Mouse (Mus musculus) stomach, embryonic 14.5 days (tissue): ENCODE results near the gene Six3. TPM values are rescaled to one million over a fixed set of nuclear protein-coding genes. Genes with fewer than 3 reads are reported as not detected.
A peak's percentile ranks its signal among the peaks of the same experiment; 100 is the strongest.

Source experiments
- ATAC-seq: fragments of 200-750 bp; cut with Nextera tagmentation; 2 replicates; pipeline ENCODE4 v1.8.0; 2017; ENCODE audit warnings: low read depth, moderate TSS enrichment; ENCODE audit not compliant: insufficient number of reproducible peaks, insufficient read depth, low FRiP score
- H3K27ac ChIP-seq: fragments of 300-500 bp; sonication (generic); 2 replicates; pipeline ENCODE4 v1.5.1; 2014; ENCODE audit warnings: mild to moderate bottlenecking, low read length, moderate library complexity, mixed read lengths
- H3K27me3 ChIP-seq: fragments of 300-500 bp; sonication (generic); 2 replicates; pipeline ENCODE4 v1.6.1; 2014; ENCODE audit warnings: low read length, control low read depth, mixed read lengths; ENCODE audit not compliant: control insufficient read depth, insufficient read depth
- H3K36me3 ChIP-seq: fragments of 300-500 bp; sonication (generic); 2 replicates; pipeline ENCODE4 v1.6.1; 2014; ENCODE audit warnings: mild to moderate bottlenecking, control low read depth, low read length, moderate library complexity, mixed read lengths; ENCODE audit not compliant: control insufficient read depth, insufficient read depth
- H3K4me1 ChIP-seq: fragments of 300-500 bp; sonication (generic); 2 replicates; pipeline ENCODE4 v1.6.1; 2014; ENCODE audit warnings: low read length, control low read depth, mixed read lengths; ENCODE audit not compliant: control insufficient read depth, insufficient read depth
- H3K4me2 ChIP-seq: fragments of 300-500 bp; sonication (generic); replicated peaks from 2 replicates; pipeline ENCODE4 v1.6.1; 2014; ENCODE audit warnings: low read depth, low read length, control low read depth
- H3K4me3 ChIP-seq: fragments of 300-500 bp; sonication (generic); 2 replicates; pipeline ENCODE4 v1.5.1; 2014; ENCODE audit warnings: low read depth, low read length, control low read depth
- H3K9ac ChIP-seq: fragments of 300-500 bp; sonication (generic); replicated peaks from 2 replicates; pipeline ENCODE4 v1.6.1; 2014; ENCODE audit warnings: low read depth, mild to moderate bottlenecking, control low read depth, low read length, moderate library complexity, mixed read lengths
- H3K9me3 ChIP-seq: fragments of 300-500 bp; sonication (generic); 2 replicates; pipeline ENCODE4 v1.6.1; 2016; ENCODE audit warnings: low read depth, low read length, control low read depth; ENCODE audit not compliant: control insufficient read depth
- WGBS: fragments of 180-500 bp; shearing (Covaris S2); extraction: QIAGEN DNeasy Blood & Tissue Kit; methylation state at CpG from one replicate; pipeline ENCODE4 v1.1.7; 2014; 5-methylcytosine and 5-hydroxymethylcytosine counted together
- polyA plus RNA-seq: library from polyadenylated mRNA; unstranded; fragments of >200 nt; fragmentation: Nextera tagmentation; extraction: Ambion mirVana; gene quantifications from 2 replicates; pipeline ENCODE4 v1.2.1, GENCODE M21; 2014

Six3 gene
- polyA plus RNA-seq, 1 experiment from 2014 or later = not detected

DNA sequence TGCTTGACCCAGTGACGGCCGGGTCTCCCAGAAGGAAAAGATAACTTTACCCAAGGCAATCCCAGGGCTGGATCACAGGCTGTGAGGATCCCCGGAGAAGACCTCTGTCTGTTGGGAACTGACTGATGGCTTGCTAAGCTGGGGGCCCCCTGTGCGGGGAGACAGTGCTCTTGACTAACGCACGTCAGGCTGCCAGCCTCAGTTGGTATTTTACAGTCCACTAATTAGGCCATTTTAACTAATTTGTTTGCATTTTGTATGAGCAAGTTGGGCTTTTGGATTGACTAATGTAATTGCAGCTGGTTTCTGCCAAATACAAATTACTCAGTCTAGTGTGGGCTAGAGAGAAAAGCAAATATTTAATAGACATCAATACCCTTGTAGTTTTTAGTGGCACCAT is 21.4 kb upstream of the Six3 start:
- Histone ChIP-seq H3K9ac (no peak overlapping the region), H3K36me3 (no peaks in the 10 kb centered on the region), H3K27me3 (no peaks in the 10 kb centered on the region), H3K4me1 (no peaks in the 10 kb centered on the region), H3K4me3 (no peak overlapping the region), H3K27ac (no peak overlapping the region), H3K4me2 (no peak overlapping the region), H3K9me3 (no peaks in the 10 kb centered on the region)
- no peak for ATAC-seq
- WGBS = 46% methylated on average over 6 of the region's 6 CpGs

DNA sequence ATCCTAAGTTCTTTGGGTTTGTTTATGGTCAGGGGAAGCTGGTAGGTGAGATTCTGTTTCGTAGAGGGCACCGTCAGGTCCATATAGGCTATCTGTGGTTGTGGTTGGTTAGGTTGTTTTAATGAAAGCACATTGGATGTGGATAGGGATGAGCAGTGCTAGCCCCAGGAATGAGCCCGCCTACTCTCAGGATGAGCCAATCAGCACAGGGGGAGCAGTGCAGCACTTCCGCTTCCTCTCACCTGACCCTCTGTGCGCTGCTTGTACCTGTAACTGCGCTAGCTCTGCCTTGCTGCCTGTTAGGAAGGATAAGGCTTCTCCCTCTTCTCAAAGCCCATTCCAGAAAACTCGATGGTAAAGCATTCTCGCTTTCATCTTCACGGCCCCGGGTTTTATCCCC is 17.6 kb upstream of the Six3 start:
- Histone ChIP-seq H3K9ac (no peak overlapping the region), H3K9me3 (no peaks in the 10 kb centered on the region), H3K4me1 (no peaks in the 10 kb centered on the region), H3K27ac (no peak overlapping the region), H3K27me3 (no peaks in the 10 kb centered on the region), H3K4me2 (no peak overlapping the region), H3K36me3 (no peaks in the 10 kb centered on the region), H3K4me3 (no peak overlapping the region)
- ATAC-seq = no peak
- WGBS = 60% methylated on average over 10 of the region's 10 CpGs

DNA sequence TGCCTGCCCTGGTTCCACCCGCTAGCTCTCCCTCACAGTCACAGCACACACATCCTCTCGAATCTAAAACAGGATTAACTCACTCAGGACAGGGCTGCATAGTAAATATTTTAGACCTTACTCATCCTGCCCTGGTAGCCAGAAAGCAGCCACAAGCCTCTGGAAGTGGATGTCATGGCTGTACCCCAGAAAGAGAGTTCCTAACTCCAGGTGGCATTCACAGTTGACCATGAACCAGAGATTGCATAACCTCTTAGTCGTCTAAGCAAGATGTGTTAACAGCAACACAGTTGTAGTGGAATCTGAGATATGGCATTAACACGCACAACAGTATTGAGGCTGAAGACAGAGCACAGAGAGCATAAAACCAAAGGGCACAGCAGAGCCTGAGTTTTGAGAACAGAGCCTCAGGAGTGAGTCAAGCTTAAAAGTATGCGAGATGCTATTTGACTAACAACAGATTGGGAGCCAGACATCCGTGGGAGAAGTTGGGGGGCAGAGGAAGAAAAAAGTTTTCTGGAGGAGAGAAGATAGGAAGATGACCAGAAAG is 17.0 kb upstream of the Six3 start:
- H3K4me3 ChIP-seq = no peak overlapping the region
- no peak for ATAC-seq
- no peak overlapping the region for H3K9ac ChIP-seq
- no peak overlapping the region for H3K4me2 ChIP-seq
- WGBS = 50% methylated on average over 6 of the region's 6 CpGs
- no peaks in the 10 kb centered on the region for H3K9me3 ChIP-seq
- H3K4me1 ChIP-seq = no peaks in the 10 kb centered on the region
- H3K27me3 ChIP-seq = no peaks in the 10 kb centered on the region
- H3K36me3 ChIP-seq = no peaks in the 10 kb centered on the region
- H3K27ac ChIP-seq = no peak overlapping the region

DNA sequence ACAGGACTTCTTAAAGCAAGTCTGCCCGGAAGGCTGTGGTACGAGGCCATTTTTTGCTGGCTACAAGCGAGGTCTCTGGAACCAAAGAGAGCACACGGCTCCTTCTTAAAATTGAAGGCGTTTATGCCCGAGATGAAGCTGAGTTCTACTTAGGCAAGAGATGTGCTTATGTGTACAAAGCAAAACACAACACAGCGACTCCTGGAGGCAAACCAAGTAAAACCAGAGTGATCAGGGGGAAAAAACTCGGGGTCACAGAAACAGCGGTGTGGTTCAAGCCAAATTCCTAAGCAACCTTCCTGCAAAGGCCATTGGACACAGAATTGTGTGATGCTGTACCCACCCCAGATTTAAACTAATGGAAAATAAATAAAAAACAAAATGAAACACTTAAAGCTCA is 13.9 kb upstream of the Six3 start:
- H3K36me3 ChIP-seq = no peaks in the 10 kb centered on the region
- no peak for ATAC-seq
- H3K27ac ChIP-seq = no peak overlapping the region
- WGBS = 61% methylated on average over 9 of the region's 9 CpGs
- H3K4me2 ChIP-seq = no peak overlapping the region
- H3K4me3 ChIP-seq = no peak overlapping the region
- H3K4me1 ChIP-seq = no peaks in the 10 kb centered on the region
- H3K9ac ChIP-seq = no peak overlapping the region
- H3K9me3 ChIP-seq = no peaks in the 10 kb centered on the region
- peaks cover 17% of the 10 kb centered on the region for H3K27me3 ChIP-seq

DNA sequence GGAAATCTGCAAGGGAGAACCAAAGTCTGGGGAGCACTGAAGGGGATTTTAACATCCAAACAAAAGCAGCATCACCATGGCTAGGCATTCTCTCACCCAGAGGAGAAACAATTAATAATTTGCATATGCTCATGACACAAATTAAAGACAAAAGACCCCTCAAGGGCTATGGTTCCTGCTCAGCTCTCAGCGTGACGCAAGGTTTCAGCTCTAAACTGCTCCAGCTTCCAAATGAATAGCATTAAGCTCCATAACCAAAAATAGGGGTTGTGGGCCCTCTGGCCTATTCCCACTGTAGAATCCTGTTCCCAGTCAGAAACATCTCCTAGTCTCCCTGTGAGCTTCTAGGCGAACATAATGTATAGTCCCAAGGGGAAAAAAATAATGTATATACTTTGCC is 6.9 kb upstream of the Six3 start:
- Histone ChIP-seq H3K4me1 (no peaks in the 10 kb centered on the region), H3K27me3 (peaks cover 68% of the 10 kb centered on the region), H3K4me2 (no peak overlapping the region), H3K9me3 (no peaks in the 10 kb centered on the region), H3K9ac (no peak overlapping the region), H3K4me3 (no peak overlapping the region), H3K36me3 (no peaks in the 10 kb centered on the region), H3K27ac (no peak overlapping the region)
- ATAC-seq = no peak
- WGBS = 10% methylated on average over 3 of the region's 3 CpGs

DNA sequence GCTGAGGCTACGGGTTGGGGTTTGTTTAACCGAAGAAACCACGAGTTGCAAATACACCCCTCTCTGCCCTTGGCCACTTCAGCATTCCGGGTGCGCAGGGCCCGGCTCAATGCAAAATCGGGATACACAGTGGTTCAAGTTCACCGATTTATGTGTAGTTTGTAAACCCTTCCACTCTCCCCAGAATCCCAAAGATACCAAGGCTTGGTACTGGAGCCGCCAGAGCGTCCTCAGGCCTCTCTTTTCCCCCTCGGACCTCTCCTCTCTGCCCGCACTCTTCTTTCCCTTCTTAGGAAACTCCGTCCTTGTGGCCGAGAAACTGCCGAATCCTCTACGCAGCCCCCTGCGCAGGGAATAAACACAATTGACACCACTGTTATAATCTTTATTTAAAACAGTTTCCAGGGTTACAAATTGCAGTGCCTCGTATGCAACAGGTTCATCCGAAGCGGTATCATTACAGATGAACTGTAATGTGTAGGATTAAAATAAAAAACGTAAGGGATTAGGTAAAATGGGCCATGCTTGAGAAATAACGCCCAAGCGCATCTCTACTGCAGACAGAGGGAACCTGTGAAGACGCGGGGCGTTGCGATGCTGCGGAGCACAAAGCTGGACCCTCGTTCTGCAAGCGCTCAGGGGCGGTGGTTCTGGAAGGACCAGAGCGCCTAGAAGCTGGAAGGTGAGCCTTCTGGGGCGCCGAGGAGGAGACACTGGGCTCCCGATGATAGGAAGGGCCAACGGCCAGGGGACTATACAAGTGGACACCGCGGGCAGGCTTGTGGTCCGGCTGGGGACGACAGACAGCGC is 5.6 kb upstream of the Six3 start:
- H3K36me3 ChIP-seq = no peaks in the 10 kb centered on the region
- WGBS = 1% methylated on average over 40 of the region's 41 CpGs

DNA sequence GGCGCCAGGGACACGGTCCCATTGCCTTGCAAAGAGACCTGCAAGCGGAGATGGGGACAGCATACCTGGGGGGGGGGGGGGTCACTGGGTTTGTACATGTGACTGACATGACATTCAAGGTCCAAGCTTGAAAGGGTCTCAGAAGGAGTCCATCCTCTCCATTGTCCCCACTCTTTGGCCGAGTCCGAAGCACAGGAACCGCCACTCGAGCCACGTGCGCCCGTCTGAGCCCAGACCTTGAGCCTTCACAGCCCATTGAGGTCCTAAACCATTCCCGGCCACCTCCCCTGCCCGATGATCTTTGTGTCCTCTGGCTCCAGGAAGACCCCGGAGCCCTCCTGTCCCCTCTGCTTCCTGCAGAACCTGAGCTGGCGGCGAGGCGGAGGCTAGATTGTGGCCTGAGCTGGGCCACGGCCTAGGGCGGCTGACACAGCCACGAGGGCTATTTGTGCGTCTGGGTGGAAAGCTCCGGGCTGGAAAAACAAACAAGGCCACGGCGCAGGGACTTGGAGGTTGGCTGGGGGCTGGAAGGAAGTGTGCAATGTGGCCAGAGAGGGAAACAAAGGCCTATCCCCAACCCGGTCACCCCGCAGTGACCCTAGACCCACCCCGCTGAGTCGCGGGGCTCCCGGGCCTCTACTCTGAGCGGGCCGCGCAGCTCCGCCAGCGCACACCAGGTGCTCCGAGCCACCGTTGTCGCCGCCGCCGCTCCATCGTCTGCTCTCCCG is 4.9 kb upstream of the Six3 start:
- Histone ChIP-seq H3K4me2 (no peak overlapping the region), H3K27me3 (peaks cover 75% of the 10 kb centered on the region), H3K27ac (no peak overlapping the region), H3K36me3 (no peaks in the 10 kb centered on the region), H3K4me1 (no peaks in the 10 kb centered on the region), H3K4me3 (no peak overlapping the region), H3K9me3 (no peaks in the 10 kb centered on the region), H3K9ac (no peak overlapping the region)
- ATAC-seq = 0 out of 2 replicates have a peak, but pooled peaks have one; percentile 14
- WGBS = under 1% methylated on average over 42 of the region's 42 CpGs

More for the DNA sequence above, 5.6 kb upstream of the Six3 start:
- Histone ChIP-seq H3K27me3 (peaks cover 75% of the 10 kb centered on the region), H3K9ac (no peak overlapping the region), H3K27ac (no peak overlapping the region), H3K4me2 (no peak overlapping the region), H3K9me3 (no peaks in the 10 kb centered on the region), H3K4me3 (no peak overlapping the region), H3K4me1 (no peaks in the 10 kb centered on the region)
- no peak for ATAC-seq

DNA sequence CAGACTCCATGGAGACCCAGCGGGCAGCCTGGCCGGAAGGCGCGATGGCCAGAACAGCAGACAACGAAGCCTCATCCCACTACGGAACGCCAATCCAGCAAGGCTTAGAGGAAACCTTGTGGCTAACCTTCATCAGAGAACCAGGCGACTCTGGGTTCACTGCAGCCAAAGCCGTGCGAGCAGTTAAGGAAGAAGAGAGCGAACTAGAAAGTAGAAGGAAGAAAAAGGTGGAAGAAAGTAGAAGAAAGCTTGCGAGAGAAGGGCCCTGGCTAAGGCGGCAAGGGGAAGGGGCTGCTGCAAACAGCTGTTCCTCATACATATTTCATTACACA is 4.3 kb upstream of the Six3 start:
- Histone ChIP-seq H3K4me1 (no peaks in the 10 kb centered on the region), H3K9ac (no peak overlapping the region), H3K27me3 (peaks cover 80% of the 10 kb centered on the region), H3K4me2 (no peak overlapping the region), H3K9me3 (no peaks in the 10 kb centered on the region), H3K36me3 (no peaks in the 10 kb centered on the region), H3K4me3 (no peak overlapping the region), H3K27ac (no peak overlapping the region)
- no peak for ATAC-seq
- WGBS = under 1% methylated on average over 13 of the region's 13 CpGs
